Mouse (Mus musculus): ENCODE results near the gene Kcnt2. TPM values are rescaled to one million over a fixed set of nuclear protein-coding genes. Genes with fewer than 3 reads are reported as not detected.
A peak's percentile ranks its signal among the peaks of the same experiment; 100 is the strongest.

The Kcnt2 gene
- total RNA-seq (2021): 1 to 10 TPM; 3.5 to 4.0 TPM

DNA sequence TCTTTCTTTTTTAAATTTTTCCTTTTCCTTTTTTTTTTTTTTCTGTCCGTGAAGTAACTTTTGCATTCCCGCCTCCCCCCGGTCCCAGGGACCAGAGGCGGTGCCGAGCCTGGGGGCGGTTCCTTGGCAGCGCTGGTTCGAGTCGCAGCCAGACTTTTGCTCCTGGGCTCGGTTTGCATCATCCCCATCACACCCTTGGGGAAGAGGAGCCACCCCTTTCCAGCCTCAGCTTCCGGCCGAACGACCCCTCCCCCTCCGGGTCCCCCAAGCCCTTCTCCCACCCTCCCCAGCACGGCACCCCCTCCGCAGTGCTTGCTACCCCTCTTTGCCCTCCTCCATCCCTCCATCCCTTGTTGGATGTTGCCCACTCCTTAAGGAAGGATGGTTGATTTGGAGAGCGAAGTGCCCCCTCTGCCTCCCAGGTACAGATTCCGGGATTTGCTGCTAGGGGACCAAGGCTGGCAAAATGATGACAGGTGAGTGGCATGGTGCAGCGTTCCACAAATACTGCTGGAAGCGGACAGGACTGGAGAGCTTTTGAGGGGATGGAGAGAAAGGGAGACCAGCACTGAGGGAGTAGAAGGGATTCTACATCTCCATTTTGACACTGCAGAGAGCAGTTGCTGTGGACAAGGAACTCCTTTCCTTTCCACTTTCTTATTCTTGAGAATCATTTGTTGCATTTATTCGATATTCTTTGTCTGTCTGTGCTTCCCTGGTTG lies at the start of gene Kcnt2:
TSS of gene Kcnt2 (plus strand) at position 283 of the 722 bp plus-strand sequence.
- DNase-seq: peak; percentile 73 to 79
- intact Hi-C loops (cut with DNase I): loop anchor here (5.0 to 10.0 kb wide), 2 partner anchors 64 to 289 kb away; partner anchors contain the start of gene Cfh

DNA sequence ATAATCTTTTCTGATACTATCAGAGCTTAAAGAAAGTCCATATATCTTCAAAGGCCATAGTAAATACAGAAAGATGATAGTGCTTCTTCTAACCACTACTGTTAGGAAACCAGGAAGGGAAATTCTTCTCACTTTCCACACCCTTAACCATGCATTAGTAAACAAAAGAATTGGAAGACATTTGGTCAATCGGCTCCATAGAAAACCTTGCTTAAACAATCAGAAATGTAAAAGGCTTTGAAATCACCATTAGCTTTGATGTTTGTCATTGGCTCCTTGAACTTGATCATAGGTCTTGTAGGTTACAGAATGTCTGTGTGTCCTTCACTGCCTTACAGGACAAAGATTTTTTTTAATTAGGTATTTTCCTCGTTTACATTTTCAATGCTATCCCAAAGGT lies 40.6 kb upstream of the Kcnt2 start:
- no peak for DNase-seq
- intact Hi-C loops (cut with DNase I): no loop called here

DNA sequence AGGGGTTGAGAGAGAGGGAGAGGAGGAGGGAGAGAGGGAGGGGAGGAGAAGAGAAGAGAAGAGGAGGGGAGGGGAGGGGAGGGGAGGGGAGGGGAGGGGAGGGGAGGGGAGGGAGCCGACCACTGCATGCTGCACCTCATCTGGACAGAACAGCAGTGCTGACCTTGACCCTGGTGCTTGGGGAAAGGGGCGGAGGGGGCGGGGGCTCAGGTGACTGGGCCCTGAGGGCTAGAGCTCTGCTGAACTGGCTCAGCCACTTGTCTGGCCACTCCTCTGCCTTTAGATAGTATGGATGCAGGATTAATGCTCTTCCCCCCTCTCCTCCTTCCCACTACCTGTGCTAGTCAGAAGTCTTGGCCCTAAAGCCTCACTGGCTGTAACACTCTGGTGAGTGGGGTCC lies 20.7 kb upstream of the Kcnt2 start:
- intact Hi-C loops (cut with DNase I): no loop called here
- DNase-seq: no peak

DNA sequence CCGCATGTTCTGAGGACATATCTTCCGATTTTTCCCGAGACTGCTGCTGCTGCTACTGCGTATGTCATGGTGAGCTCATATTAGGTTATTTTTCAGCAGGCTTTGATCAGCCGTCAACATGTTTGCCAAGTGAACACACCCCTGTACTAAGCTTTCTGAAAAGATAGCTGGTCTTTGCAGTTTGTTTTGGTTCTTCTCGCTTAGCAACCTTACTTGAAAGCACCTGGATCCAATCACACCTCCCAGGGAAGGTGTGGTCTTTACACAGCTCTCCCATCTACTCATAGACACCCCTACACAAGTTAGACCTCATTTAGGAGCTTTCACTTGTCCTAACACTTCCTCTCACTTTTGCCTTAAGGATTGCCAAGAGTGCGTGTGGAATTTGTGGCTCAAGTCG lies 19.3 kb upstream of the Kcnt2 start:
- intact Hi-C loops (cut with DNase I): no loop called here
- no peak for DNase-seq

DNA sequence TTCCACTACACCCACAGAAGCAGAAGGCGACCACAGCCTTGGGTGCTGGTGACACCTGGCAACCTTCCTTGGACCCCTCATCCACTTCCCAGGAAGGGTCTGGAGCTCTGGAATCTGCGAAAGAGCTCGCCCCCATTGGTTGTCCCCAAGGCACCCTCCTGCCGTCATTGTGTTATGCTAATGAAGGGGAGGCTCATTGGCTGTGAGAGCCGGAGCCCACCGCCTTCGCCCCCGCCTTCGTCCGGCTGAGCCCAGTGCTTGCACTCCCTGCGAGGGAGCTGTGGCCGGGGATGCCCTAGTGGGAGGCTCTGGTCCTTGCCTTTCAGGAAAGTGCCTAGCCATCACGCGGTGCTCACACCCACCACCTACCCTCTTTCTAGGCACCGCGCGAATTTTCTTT lies 493 bp upstream of the Kcnt2 start:
- DNase-seq: peak; percentile 59 to 76
- intact Hi-C loops (cut with DNase I): loop anchor here (5.0 to 10.0 kb wide), 2 partner anchors 63 to 289 kb away; partner anchors contain the start of gene Cfh

DNA sequence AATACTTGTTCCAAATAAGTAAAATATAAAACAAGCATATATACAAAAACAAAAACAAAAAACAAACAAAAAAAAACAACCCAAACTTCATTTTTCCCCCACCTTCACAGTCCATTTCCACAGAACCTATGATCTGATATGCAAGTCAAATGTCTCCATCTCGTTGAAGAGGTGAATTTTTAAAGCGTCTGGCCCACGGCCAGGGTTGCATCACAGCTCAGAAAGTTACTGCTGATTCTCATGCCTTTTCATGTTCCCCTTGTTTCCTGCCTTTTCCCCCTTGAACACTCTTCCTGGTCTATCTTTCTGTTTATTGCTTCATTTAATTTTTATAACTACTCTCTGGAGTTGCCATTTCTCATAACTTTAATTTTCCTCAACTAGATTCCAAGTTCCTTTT lies 18.7 kb downstream of the Kcnt2 start:
- intact Hi-C loops (cut with DNase I): no loop called here
- DNase-seq: peak; percentile 29 to 39

DNA sequence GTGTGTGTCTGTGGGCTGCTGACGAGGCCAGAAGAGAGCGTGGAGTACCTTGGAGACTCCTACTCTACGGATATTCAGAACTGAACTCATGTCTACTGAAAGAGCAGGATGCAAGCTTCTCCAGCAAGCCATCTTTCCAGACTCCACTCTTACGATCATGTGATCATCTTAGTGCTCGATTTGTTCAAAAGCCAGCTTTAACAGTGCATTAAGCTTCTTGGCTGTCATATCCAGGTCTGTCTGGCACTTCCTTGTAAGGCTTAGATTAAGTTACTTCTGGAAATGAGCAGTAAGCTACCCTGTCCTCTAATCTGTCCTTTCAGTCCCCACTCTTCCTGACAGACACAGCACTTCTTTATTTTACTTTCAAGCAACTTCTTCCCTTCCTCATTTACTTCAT lies 20.1 kb downstream of the Kcnt2 start:
- intact Hi-C loops (cut with DNase I): no loop called here
- no peak for DNase-seq

DNA sequence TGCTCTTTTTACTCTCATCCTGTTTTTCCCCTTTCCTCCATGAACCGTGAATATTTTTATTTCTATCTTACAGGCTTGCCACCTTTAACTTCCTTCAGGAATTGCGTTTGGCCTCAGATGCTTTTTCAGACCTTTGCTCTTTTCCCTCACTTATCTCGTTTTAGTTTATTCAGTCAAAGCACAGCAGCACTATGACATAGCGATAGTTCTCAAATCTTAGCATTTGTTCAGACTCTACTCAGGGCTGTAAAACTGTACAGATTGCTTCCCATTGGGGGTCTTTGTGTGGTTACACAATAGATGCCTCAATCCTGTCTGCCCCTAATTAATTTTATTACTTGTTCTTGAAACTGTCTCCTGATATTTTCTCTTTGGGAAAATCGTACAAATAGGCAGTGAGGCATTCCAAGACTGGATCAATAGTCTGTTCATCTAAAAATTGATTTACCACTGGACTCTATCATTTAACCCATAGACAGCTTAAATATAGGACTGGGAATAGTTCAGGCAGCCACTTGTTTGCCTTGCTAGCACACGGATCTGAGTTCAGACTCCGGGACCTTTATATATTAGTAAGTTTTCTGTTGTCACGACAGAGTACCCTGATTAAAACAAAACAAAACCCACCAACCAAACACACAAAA lies 20.8 kb downstream of the Kcnt2 start:
- intact Hi-C loops (cut with DNase I): no loop called here
- no peak for DNase-seq

DNA sequence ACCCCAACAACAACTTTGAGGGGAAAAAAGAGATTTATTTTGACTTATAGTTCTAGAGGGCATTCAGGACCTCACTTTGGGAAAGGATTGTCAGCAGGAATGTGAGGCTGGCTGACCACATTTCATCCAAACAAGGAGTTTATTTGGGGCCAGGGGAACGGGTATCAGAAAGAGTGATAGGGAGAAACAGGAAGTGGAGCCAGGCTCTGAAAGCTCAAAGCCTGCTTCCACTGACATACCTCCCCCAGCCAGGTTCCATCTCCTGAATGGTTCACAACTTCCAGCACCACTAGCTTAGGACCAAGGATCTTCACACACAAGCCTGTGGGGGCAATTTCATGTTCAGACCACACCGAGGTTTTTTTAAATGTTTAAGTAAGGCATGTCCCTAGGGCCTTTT lies 21.3 kb downstream of the Kcnt2 start:
- DNase-seq: no peak
- intact Hi-C loops (cut with DNase I): no loop called here

DNA sequence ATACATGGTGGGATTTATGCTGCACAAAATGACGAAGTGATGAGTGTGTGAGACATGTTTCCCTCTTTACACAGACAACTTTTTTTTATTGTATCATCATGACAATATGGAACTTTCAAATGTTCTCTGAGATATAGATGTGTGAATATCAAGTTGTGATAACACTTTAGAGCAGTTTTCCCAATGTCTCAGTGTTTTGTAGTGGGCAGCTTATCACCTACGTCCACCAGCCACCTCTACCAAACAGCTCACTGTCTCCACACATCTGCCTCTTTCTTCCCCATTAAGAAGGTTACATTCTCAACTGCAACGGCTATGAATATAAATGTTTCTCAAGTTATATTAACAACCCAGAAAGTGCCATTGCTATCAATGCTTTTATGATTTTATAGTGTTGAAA lies 27.7 kb downstream of the Kcnt2 start:
- intact Hi-C loops (cut with DNase I): no loop called here
- DNase-seq: no peak

DNA sequence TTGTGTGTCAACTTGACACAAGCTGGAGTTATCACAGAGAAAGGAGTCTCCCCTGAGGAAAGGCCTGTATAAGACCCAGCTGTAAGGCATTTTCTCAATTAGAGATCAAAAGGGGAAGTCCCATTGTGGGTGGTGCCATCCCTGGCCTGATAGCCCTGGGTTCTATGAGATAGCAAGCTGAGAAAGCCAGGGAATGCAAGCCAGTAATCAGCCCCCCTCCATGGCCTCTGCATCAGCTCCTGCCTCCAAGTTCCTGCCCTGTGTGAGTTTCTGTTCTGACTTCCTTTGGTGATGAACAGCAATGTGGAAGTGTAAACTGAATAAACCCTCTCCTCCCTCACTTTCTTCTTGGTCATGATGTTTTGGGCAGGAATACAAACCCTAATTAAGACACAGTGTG lies 29.9 kb downstream of the Kcnt2 start:
- DNase-seq: no peak
- intact Hi-C loops (cut with DNase I): no loop called here

DNA sequence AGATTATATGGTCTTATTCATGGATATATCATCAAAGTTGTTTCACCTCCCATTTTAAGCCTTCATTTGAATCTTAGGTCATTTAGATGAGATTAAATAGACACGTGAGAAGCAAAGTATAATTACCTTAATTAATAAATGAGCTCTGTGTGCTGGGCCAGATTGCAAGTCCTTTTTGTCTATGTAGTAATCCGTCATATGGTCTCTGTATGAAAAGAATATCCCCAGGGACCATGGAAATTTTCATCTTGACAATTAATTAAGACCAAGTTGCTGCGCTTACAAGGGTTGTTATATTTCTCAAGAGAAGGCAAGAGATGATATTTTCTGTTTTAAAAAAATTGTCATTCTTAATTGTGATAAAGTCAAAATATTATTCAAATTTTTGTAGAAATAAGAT lies 47.2 kb downstream of the Kcnt2 start:
- no peak for DNase-seq
- intact Hi-C loops (cut with DNase I): no loop called here

DNA sequence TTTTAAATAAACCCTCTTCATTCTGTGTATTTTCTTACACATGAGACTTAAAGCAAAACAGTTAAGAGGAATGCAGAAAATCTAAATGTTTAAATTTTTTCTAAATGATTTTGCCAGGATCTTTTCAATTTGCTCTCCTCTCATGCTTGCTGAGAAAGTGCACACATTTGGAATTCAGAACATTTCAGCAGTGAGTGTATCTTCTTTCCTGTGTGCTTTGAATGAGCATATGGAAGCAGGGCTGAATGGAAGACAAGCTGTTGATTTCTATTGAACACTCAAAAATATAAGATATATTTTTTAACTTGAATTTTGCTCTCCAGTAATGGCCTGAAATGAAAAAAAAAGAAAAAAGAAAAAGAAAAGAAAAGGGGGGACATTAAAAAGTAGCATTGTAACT lies 49.5 kb downstream of the Kcnt2 start:
- no peak for DNase-seq
- intact Hi-C loops (cut with DNase I): no loop called here

DNA sequence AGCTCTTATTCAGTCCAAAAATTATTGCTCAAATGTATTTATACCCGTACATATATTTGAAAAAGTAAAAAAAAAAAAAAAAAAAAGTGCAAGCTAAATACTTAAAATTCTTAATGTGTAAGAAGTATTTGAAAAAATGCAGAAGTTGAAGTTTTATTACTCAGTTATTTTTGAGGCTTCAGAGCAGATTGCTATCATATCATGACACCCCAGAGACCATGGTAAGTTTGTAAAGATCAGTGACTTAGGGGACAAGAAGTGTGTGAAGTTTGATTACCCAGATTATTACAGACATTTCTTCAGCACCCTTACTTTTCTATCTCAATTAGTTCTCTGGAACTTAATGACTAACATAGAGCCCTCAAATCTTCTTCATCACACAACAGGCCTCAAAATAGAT lies 58.3 kb downstream of the Kcnt2 start:
- DNase-seq: no peak
- intact Hi-C loops (cut with DNase I): no loop called here

DNA sequence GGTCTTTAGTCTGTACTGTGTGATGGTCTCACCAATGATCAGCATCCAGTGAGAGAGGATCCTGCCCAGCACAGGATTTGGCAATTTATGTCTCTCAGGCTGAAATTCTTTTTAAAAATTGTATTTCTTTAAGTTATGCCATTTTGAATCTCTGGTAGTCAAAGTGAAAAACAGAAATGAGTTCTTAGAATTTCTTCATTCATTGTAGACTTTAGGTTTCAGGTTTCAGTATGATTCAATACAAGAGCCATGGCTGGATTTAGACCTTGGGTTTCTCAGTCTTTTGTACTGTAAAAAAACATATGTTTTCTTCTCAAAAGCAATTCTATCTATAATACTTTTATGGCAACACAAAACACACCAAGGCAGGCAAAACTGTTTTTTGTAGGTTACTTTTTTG lies 59.4 kb downstream of the Kcnt2 start:
- DNase-seq: no peak
- intact Hi-C loops (cut with DNase I): no loop called here

DNA sequence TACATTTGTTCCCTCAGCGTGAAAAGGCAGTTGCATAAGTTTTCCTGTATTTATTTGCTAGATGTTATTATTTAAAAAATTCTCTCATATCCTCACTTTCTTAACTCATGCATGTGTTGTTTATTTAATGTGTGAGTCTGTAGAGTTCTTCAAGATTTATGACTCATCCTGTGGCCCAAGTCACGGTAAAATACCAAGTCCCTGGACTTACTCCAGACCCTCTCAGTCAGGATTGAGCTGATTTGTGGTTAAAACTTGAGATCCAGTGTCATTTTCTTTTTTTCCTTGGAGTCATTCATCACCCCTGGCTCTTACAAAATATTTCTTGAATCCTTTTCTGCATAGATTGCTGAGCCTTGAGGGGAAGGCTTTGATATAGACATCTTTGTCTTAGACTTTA lies 60.4 kb downstream of the Kcnt2 start:
- intact Hi-C loops (cut with DNase I): no loop called here
- no peak for DNase-seq

DNA sequence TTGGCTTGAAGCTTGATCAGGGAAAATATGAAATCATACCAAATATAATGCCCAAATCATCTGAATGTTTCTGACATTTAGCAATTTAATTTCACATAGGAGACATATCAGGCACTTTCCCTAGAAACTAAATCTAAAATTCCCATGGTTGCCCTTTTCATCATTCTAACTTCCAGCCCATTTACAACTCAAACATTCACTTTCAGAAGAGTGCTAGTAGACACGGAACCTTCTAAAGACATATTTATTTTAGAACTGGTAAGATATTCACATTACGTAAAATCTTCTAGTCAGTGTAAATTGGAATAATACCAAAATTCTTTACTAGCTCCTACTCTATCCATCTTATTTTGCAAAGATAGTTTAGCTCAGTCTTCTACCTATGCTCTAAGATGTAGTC lies 64.8 kb downstream of the Kcnt2 start:
- intact Hi-C loops (cut with DNase I): no loop called here

DNA sequence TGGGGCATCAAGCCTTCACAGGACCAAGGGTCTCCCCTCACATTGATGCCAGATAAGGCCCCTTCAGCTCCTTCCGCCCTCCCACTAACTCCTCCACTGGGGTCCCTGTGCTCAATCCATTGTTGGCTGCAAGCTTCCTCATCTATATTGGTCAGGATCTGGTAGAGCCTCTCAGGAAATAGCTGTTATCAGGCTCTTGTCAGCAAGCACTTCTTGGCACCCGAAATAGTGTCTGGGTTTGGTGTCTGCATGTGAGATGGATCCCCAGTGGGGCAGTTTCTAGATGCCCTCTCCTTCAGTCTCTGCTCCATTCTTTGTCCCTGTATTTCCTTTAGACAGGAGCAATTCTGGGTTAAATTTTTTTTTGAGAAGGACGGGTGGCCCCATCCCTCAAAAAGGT lies 79.1 kb downstream of the Kcnt2 start:
- DNase-seq: no peak
- intact Hi-C loops (cut with DNase I): no loop called here

More for the DNA sequence above, 64.8 kb downstream of the Kcnt2 start:
- DNase-seq: no peak

DNA sequence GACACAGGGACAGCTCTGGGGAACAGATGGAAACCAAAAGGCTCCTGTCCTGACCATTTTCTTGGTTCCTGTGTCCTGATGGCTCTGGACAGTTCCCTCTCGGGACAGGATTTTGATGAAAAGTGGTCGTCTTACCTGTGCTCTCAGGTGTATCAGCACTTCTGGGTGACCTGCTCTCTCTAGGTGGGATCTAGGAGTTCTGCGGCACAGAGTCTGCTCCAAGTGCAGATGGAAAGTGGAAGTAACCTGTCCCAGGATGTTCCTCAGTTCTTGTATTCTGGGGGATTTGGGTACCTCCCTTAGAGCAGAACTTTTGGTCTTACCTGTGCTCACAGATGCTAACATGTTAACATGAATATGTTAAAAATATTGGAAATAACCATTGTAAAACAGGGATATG lies 80.8 kb downstream of the Kcnt2 start:
- intact Hi-C loops (cut with DNase I): no loop called here
- DNase-seq: no peak

DNA sequence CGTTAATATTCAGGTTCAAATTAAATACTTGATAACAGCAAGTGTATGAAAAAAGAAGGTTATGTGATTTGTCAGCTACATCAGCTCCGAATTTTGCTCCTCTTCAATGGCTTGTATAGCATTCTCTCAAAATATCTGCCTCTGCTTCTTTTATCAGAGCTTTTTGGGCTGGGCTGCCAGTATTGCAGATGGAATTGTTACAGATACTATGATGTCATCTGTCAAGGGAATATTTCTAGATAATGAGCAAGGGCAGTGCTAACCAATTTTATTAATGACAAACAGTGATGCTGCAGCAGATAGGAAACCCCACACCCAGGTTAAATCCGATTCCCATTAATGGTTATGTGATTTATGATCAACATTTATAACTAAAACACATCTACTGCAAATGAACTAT lies 87.7 kb downstream of the Kcnt2 start:
- intact Hi-C loops (cut with DNase I): no loop called here
- no peak for DNase-seq

DNA sequence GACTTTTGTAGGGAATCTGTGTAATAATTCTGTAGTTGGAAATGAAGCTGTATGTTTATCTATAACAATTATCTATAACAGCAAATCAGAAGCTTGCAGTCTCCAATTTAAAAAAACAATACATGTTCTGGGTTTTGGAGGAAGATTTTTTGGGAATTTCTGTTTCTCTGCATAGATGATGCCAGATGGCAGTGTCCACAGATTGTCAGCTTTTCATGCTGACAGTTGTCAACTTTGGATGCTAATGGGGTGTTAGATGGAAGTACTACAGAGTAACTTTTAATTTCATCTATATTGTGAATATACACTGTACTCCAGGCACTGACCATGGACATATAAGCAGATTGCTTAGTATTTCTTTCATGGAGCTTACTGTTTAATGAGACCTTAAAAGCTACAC lies 92.5 kb downstream of the Kcnt2 start:
- no peak for DNase-seq
- intact Hi-C loops (cut with DNase I): no loop called here

DNA sequence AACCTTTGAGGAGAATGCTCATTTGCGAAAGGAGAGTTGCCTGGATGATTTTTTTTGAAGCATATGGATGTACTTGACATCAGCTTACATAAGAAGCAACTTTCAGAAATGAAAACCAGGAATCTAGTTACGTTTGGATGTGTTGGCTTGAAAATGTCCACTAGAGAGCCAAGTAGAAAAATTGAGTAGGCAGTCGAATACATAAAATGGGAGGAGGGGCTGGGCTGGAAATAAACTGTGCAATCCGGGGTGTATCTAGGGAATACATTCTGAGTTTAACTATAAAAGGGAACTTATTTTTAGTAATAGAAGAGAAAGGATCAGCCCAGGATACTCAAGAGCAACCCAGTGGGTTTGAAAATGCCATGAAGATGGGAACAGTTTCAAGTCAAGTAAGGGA lies 93.4 kb downstream of the Kcnt2 start:
- intact Hi-C loops (cut with DNase I): no loop called here
- no peak for DNase-seq

DNA sequence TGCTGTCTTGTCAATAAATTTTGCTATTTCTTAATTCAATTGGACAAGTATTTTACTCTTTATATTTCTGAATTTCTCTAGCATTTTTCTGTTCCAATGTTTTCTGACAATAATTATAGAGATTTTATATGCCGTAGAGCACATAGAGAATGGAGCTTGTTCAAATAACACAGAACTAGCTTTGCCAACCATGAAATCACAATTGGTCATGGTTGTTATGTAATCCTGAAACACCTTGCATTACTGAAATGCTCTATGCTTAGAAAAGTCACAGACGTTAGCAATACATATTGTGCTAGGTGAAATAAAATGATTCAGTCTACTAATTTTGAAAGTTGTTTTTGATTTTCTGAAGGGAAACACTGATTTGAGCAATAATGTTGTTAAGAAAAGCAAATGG lies 118.8 kb downstream of the Kcnt2 start:
- DNase-seq: no peak
- intact Hi-C loops (cut with DNase I): no loop called here
